Mouse (Mus musculus) layer of hippocampus, postnatal 25 days (tissue): Measurements from ENCODE around the gene Zic5. TPM values are rescaled to one million over a fixed set of nuclear protein-coding genes. Genes with fewer than 3 reads are reported as not detected.

ENCODE experiments used
- DNase-seq, 2 experiments: peaks; one replicate each; pipeline ENCODE4 v3.0.0; 2022; ENCODE audit warnings: mixed read lengths in 2 of 2, low spot score in 1 of 2; ENCODE audit errors: extremely low spot score in 1 of 2
- total RNA-seq, 2 experiments: library from RNA; stranded (reverse); gene quantifications; 2 replicates each; pipeline ENCODE4 v1.2.3; 2021

The Zic5 gene
- total RNA-seq, result 1 to 10 TPM; 3.3 to 6.2 TPM

DNA sequence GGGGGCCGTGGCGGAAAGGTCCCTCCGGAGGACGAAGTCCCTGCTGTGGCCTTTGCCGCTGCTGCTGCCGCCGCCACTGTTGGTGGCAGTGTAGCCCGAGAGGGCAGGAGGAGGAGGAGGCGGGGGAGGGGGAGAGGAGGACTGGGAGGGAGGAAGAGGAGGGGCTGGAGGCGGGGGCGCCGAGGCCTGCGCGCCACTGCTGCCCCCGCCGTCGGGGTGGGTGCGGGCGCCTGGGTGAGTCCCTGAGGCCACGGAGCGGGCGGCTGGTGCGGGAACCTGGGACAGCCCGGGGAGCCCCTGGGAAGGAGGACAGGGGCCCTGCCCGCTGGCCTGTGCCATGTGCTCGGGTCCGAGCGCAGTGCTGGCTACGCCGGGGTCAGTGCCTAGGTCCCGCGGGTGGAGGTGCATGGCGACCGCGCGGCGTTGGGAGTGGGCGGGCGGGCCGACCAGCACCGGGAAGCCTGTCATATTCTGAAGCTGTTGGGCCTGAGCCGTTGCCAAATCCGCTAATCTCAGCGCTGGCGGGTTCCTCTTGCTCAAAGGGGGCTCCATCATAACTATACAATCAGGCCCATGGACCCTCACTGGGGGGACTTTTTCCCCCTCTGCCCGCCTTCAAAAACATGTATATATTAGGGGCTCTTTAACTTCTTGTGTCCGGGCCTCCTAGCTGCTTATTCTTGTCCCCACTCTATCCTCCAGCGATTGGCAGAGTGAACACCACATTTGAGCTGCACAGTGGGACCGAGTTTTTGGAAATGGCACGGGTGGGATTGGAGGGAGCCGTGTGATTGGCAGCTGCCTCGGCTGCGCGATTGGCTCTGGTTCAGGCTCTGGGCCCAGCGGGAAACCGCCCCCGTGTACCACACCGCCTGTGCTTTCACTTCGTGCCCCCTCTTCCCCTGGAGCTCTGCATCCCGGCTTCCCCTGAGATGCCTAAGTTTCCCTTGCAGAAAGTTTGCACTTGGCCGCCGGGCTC lies at the start of gene Zic5:
Gene Zic5, minus strand, starts transcription at position 915 of the 979 bp plus-strand sequence.
- no peak for DNase-seq

DNA sequence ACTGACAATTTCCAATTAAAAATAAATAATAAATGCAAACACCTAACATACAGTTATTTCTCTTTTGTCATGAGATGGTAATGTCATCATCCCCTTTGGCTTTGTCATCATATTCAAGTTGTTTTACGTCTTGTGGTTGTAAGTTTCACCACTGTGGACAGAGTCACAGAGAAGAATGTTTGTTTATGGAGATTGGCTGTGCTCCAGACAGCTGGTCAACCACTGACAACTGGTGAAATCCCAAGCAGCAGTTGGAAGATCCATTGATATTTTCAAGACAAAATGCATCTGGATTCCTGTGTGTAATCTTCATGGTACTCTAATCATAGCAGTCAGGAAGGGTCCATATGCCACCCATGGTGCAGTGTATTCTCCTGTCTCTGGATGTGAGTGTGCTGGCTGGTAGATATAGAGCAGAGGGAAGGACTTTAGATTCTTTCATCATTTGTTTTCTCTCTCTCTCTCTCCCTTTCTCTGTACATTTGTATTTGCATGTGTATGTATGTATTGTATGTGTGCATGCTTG lies 48.1 kb upstream of the Zic5 start:
- DNase-seq, result no peak

DNA sequence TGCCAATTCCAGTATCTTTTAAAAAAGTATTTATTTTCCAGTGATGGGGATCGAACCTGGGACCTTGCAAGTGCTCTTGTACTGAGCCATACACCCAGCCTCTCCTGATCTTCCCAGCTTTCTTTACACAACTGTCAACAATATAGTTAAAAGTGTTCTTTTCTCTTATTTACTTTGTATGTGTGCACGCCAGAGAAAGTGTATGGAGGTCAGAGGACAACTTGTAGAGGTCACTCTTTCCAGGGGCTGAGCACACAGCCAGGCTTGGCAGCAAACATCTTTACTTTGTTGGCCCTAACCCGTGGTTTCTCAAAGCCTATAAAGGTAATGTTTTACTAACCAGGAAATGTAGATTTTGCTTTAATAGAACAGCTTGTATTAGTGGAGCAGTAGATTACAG lies 46.0 kb upstream of the Zic5 start:
- DNase-seq, result no peak

DNA sequence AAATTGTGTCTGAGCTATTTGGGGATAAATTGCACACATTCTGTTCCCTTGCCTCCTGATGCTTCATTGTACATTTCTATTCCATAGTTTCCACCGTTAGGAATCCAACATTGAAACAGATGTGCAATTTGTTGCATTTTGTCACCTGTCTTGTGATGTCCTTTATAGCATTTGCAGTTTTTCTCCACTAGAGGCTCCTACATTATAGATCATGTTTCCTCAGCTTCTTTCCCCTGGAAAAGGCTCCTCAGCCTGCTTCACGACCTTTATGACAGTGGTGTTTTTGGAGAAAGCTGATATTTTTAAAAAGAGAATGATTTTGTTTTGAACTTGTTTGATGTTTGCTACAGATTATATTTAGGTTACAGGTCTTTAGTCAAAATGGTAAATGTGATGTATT lies 43.6 kb upstream of the Zic5 start:
- DNase-seq, result no peak

DNA sequence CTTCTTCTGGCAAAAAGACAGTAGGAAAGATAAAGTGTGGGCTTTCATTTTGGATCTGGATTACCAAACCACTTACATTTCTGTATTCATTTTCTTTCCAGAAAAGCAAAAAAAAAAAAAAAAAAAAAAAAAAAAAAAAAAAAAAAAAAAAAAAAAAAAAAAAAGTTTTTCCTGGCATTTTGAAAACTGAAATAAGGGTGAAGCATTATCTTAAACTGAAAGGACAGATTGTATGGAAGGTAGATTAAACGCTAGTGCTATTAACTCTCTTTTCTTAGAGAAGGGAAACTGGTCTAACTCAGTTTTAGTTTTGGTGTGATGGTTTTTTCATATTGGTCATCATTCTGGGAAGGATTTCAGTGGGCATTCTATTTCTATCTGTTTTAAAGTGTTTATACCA lies 26.5 kb upstream of the Zic5 start:
- no peak for DNase-seq

DNA sequence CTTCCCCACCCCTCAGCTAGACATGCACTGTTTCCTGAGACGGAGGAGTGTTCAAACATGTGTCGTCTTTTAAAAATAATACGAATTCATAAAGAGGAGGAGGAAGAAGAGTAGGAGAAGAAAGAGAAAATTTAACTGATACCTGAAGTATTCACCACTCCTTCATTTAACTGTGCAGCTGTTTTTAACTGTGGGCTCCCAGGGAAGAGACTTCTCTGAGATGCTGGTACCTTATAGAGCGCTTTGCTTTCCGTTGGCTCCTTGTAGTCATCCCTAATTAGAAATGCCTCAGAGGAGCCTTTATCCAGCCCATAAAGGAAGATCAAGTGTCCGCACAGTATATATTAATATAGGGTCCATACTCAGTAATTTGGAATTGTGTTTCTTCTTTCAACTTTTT lies 26.0 kb upstream of the Zic5 start:
- no peak for DNase-seq

DNA sequence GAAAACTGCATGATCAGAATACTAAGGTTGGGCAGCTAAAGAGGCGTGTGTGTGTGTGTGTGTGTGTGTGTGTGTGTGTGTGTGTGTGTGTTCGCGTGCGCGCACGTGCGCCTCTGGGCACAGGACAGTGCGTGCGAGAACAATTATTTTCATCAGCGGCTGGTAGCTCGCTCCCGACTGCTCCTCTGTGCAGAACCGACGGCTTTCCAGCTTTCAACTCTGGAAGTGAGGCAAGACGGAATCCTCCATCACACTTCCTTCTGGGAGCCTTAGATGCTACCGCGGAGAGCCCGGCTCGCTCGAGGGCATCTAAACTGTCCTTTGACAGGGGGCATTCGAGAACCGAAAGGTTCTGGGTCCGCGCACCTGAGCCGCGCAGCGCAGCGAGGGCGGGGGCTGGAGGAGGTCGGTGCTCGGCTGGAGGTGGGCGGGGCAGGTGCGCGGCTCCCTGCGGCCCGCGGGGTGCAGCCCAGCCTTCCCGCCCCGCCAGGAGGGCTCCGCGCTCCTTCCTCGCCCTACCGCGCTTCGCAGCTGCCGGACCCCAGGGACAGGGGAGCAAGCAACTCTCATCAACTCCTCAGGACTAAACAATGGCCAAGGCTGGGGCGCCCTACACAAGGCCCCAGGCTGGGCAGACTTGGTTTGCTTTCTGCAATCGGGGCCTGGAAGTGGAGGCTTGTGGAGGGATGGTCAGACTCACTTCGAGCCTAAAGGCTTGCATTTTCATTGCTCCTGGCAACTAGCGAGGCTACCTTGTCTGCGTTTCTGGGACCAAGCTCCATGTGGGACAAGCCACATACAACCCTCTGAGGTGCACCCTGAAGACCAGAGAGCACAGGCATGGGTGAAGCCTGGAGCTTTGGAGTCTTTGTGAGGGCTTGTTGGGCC lies 25.2 kb upstream of the Zic5 start, which contains the start of gene Gm10837:
Gene Gm10837, plus strand, starts transcription at position 146 of the 888 bp plus-strand sequence.
- DNase-seq, result no peak

DNA sequence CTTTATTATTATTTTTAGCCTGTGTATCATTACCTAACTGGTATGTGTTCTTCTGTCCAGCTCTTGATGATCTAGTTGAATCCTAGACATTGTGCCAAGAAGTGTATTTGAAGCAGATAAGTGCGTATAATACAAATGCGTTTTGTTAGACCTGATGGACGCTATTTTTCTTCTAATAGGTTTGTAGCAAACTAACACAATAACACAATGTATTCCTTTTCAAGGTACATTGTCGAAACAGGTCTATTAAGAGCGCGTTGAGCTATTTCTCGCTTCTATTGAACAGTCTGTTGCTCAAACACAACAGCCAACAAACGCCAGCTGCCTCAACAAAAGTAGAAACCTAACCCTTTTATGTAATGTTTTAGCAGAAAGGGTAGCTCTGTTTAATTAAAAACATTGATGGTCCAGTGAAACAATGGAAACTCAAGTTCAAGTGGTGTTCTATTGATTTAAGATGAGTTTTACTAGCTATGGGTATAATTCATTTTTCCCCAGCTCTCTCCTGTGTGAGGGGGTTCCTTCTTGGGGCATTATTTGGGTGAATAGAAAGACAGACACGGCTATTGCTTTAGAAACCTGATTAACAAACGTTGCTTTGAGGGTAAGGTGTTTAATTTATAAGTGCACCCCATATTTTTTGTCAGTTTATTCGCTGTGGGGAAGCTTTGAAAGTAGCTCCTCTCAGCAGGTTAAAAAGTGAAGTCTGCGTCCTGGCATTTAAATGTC lies 24.4 kb upstream of the Zic5 start:
- no peak for DNase-seq

DNA sequence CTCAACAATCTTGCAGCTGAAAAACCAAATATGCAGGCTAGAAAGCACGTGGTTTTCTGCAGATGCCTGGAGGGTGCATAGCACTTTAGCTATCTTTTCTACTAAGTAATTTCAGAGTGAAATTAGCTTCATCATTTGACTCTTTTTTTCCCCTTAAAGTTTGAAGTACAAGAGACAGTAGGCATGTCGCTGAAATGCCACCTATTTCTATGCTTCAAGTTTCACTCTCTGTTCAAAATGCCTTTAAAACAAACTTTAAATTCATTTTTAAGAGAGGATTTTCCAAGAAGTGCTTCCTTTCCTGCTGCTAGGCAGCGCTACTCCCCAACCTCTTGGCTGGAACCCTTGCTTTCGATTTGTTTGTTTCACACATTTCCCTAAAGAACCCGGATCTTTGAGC lies 23.6 kb upstream of the Zic5 start:
- DNase-seq, result no peak

DNA sequence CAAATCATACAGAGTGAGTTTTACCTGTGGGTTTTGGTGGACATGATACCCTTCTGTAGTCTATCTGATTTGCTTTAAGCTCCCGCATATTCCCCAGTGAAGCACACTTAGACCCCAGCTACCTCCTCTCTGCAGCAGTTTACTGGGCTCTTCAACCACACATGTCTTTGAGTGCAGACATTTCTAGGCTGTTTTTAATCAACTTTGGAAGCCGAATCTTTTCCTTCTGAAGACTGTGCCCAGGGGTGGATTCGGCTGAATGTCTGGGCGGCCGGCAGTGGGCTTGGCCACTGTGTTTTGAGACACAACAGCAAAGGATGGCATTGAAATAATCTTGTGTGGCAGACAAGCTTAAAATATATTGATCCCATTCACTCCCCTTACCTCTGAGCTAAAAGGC lies 21.9 kb upstream of the Zic5 start:
- no peak for DNase-seq

DNA sequence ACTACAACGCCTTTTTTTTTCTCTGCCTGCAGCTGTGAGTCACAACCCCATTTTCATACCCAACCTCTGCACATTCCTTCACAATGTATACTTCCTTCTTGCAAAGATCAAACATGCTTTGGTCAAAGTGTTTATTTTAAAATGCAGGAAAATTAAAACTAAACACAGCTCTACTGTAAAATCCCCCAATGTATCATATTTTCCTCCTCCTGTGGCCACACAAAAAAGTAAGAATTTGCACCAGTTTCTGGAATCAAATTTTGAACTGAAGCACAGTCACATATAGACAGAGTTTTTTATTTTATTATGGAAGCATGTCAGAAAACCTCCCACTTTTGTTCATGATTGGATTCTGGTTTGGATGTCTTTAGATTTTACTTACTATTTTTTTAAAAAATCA lies 21.1 kb upstream of the Zic5 start:
- DNase-seq, result no peak

DNA sequence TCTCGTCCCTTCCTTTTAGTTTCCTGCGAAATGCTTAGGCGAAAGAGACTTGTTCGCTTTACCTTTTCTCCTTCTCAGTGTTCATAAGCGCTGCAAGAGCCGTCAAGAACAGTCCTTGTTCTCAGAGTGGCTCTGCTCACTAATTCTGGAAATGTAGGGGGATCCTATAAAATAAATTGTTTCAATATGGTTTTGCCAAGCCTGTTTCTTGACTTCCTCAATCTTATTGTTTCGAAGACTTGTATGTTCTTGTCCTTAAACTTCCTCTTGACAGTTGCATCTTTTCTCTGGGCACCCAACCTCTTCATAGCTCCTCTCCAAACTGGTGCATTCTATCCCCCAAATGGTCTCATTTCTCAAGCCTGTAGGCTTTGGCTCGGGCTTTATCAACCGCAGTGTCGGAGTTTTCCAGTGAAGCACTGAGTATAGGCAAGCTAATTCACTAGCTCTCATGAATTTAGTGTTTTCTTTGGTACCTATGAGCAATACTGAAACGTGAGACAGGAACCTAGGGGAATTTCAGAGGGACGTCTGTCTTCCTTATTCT lies 20.2 kb upstream of the Zic5 start:
- DNase-seq, result no peak

DNA sequence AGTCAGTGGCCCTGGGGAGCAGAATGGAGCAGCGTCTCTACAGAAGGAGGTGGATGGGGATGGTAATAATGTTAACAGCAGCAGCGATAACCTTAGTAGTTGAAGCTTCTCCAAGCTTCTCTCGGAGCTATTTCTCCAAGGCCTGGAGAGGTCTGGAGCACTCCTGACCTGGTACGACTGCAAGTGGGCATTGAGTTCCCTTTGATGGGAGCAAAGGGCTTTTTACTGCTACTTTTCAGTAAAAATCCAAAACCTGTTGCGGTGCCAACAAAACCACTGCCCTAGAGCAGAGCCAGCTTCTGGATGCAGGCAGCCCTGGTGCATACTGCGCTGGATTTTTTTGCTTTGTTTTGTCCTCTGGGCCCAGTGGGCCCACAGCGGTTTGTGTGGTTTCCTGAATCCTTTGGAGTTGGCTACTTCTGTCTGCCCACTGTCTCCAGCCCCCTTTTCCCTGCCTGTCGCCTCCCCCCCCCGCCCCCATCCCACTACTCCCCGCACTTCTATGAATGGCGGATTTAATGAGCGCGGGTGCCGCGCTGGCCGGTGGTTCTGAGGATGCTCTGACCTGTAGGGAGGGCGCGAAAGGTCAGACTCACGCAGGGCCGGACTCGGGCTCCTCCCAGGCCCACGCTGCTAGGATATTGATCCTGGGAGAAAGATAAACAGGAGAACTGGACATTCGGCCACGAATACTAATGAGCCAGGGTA lies 19.5 kb upstream of the Zic5 start:
- DNase-seq, result no peak

DNA sequence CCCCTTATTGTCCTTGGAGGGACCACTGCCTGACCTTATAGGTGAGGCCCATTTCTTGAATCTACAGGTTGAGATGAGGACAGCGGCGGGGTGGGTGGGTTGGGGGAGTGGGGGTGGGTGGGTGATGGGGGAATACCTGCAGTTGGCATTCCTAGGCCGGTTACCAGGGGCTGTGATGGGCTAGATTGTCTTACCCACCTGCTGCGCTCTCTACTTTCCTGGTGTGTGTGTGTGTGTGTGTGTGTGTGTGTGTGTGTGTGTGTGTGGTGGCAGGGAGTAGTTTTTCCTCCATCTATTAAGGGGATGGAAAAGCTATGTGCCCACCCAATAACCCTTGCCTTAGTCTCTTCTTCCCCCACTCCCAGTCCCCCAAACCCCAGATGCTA lies 19.0 kb upstream of the Zic5 start:
- DNase-seq, result no peak

DNA sequence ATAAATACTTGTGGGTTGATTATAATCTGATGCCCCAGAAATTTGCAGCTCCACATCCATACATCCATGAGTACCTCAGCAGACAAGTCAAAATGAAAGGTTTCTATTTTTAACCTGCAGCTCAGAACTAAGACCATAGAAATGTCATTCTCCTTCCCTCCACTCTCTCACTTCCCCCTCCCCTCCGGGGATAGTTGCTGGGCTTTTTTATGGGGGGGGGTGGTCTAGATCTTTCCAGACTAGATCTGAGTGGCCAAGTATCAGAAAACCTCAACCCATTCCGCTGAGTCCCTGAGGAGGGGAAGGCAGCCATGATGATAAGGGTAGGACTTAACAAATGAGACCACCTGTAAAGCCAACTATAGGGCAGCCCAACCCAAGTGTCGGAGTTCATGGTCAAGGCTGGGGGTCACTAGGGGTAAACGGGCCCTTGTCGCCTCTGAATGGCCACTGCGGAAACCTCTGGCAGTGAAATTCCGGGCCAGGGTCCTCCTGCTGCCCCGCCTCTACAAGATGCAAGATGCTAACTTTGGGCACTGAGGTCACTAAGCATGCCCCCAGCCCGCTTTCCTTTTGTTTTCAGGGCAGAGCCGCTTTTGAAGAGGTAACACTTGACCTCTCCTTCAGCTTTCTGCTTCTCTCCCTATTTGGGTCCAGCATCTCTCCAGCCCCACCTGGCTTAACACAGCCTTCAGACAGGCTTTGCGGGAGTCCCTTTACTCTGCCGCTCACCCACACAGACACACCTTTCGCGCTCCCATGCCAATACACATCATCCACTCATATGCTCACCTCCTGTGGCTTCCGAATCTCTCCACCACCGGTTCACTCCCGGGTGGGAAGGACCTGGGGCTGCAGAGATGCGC lies 18.3 kb upstream of the Zic5 start:
- no peak for DNase-seq

DNA sequence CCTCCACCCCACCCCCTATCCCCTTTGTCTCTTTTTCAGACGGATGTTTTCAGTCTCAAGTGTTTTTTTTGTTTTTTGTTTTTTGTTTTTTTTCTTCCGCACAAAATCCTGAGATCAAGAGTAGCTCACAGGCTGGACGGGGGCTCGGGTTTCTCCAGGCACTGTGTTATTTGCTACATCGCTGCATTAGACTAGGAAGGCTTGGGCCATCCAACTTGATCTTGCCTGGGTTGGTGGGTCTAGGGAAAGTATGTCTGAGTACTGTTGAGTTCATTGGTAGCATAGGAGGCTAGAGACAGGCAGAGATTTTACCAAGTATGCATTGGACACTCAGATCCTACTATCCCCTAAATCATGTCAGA lies 17.5 kb upstream of the Zic5 start:
- no peak for DNase-seq

DNA sequence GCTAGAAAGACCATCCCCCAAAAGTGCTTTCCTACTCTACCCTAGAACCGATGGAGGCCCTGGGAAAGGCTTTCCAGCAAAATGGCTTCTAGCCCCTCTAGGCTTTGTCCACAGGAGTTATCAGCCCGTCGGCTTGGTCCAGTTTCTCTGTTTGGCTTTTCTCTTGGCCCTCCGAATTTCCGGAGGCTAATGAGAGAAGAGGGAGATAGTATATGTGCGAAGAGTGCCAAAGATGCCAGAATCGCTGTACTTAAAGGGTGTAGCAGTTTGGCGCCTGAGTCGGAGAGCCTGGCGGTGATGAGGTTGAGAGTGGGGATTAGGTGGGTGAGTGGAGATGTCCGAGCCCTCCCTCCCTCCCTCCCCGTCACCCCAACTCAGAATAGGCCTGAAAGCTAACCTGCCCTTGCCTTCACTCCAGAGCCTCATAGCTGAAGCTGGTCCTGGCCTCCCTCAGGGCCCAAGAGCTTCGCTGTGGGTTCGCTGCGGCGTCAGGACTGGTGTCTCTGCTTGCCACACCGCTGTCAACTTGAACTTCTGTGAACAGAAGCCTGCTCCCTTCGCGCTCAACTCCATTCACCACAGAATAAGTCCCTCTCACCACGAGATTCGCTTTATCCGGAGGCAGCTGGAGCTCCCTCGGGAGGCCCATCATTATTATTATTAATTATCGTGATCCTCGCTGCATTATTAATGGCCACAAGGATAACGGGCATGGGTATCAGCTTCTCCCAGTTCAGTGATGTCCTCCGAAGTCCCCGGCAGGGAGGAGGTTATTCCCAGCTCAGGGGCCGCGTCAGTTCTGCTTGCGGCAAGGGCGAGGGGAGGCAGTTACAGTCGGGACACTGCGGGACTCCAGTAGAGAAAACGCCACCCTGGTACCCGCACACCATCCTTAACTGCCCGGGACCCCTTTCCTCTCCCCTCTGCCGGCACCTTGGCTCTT lies 16.9 kb upstream of the Zic5 start:
- DNase-seq, result no peak

DNA sequence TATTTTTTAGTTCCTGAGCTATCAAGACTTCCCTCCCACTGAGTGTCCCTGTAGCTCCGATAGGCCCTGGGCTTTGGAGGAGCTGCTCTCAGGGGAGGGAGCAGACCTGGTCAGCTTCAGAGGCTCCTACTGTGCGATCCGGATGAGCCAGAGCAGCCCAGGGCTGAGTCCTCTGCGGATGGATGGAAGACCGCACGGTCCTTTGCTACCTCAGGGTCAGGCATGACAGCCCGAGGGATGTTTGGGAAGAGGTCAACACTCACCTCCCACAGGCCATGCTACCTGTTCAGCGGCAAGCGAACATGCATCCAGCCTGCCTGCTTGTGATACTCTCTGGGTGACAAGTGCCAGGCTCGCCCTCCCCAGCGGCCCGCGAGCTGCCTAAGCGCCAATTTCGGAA lies 15.7 kb upstream of the Zic5 start:
- no peak for DNase-seq
